Mouse (Mus musculus) olfactory bulb, adult 2 months (tissue): ENCODE measurements around the gene Hoxb5. TPM values are rescaled to one million over a fixed set of nuclear protein-coding genes. Genes with fewer than 3 reads are reported as not detected.

Experiments used
- H3K27ac ChIP-seq: fragments of 200-500 bp; 2 replicates; pipeline ENCODE4 v1.5.1; 2012; ENCODE audit warnings: low read depth, low read length; ENCODE audit not compliant: insufficient read depth
- H3K4me1 ChIP-seq: fragments of 200-500 bp; 2 replicates; pipeline ENCODE4 v1.6.1; 2012; ENCODE audit warnings: low read length; ENCODE audit not compliant: control insufficient read depth, insufficient read depth
- H3K4me3 ChIP-seq: fragments of 200-500 bp; 2 replicates; pipeline ENCODE4 v1.5.1; 2012; ENCODE audit warnings: mild to moderate bottlenecking, low read depth, low read length, moderate library complexity; ENCODE audit not compliant: insufficient read depth
- CTCF ChIP-seq: fragments of 200-500 bp; IDR thresholded peaks from 2 replicates; pipeline ENCODE4 v1.5.1; 2012; ENCODE audit warnings: low read depth, mild to moderate bottlenecking, low read length, moderate library complexity; ENCODE audit not compliant: insufficient read depth
- POLR2A ChIP-seq: fragments of 200-500 bp; IDR thresholded peaks from 2 replicates; pipeline ENCODE4 v1.6.1; 2012; ENCODE audit warnings: mild to moderate bottlenecking, low read depth, low read length, moderate library complexity; ENCODE audit not compliant: insufficient read depth
- WGBS: fragments of 180-500 bp; shearing (Covaris S2); methylation state at CpG from one replicate; pipeline ENCODE4 v1.1.7; 2018; 5-methylcytosine and 5-hydroxymethylcytosine counted together
- polyA plus RNA-seq: library from polyadenylated mRNA; stranded (reverse); fragments of >200 nt; gene quantifications from 2 replicates; pipeline ENCODE4 v1.2.4, GENCODE M21; 2012; ENCODE audit warnings: low replicate concordance; ENCODE audit not compliant: missing spikeins, insufficient read depth, insufficient read length

The Hoxb5 gene
- polyA plus RNA-seq, 1 experiment: not detected

DNA sequence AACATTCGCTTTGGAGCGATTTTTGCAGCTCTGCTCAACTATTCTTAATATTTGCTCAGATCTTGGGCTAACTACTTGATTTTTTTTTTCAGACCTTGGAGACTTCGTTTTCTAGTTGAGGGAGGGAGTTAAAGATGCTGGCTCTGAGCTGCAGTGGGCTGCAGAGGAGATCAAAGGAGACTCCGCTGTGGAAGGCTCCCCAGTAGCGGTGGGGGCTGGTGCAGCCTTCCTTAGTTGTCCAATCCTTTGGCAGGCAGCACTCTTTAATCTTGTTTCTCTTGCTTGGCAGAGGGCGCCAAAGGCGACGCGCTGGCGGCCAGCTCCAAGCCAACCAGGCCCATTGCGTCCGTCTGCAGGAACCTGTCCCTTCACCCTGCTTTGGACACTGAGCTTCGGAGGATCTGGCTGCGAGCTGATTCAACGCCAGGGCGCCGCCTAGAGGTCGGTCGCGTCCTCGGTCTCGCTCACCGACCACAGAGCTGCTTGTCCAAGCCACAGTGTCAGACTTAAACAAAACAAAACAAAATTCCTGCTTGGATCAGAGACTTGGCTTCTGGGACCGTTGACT is 41.7 kb upstream of the Hoxb5 start:
- 1% methylated on average over 24 of the region's 24 CpGs for WGBS

DNA sequence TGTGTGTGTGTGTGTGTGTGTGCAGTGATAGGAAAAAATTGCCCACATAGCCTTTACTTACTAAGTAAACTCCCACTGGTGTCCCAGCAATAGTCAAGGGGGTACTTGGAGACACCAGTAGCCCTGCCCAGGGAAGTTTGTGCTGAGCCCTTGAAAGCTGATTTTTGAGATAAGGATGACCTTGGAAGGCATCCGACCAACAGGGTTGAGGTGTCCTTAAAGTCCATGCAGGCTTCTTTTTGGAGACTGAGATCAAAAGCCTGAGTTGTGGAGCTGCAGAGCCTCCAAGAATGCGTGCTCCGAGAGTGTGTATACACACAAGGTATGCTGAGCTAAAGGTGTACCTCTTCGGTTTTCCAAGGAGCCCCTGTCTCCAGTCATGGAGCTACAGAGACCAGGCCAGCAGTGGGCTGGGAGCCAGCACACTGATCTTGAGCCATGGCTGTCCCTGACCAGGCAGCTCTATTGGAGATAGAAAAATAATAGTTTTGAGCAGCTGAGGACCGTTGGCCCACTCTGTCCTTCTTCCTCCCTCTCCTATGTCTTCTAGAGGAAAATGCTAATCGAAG is 40.8 kb upstream of the Hoxb5 start:
- WGBS: 9% methylated on average over 6 of the region's 6 CpGs
- Histone ChIP-seq H3K27ac (no peak overlapping the region), H3K4me3 (no peak overlapping the region), H3K4me1 (no peaks in the 10 kb centered on the region)
- TF ChIP-seq POLR2A (no peak), CTCF (no peak)

More for the DNA sequence above, 41.7 kb upstream of the Hoxb5 start:
- Histone ChIP-seq H3K4me1 (no peaks in the 10 kb centered on the region), H3K27ac (no peak overlapping the region), H3K4me3 (no peak overlapping the region)
- TF ChIP-seq POLR2A: no peak
- TF ChIP-seq CTCF: no peak

DNA sequence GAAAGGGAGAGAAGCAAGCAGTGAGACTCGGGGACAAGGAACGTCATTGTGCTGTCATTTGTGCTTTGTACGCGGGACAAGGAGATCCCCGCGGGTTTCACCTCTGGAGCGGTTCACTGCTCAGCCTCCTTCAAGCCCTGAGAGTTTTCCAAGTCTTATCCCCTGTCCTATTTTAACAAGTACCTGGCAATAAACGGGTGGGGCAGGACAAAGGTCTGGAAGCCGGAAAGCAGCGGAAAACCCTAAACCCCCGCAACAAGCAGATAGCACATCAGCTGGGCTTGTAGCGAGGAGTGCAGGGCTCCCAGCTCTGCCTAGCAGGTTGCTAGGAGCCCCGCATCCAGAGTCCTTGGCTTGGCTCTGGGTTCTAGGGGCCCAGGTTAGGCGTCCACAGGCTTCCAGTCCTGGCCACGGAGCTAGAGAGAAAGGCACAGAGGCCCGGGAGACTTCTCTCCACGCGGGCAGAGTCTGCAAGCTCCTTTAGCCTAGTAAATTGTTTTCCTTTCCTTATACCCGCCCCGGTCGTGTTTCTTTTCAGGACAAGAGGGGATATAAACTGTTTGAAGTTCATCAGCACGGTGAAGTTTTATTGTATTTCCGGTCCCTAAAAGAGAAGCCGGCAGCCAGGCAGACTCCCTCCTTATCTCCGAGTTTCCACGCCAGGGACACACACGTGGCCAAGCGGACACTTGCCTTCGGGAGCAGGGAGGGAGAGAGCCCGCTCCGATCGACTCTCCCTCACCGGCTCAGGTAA is 39.3 kb upstream of the Hoxb5 start:
- WGBS: 3% methylated on average over 33 of the region's 33 CpGs
- TF ChIP-seq CTCF (no peak), POLR2A (no peak)
- no peak overlapping the region for H3K4me3 ChIP-seq
- H3K27ac ChIP-seq: no peak overlapping the region
- no peaks in the 10 kb centered on the region for H3K4me1 ChIP-seq

DNA sequence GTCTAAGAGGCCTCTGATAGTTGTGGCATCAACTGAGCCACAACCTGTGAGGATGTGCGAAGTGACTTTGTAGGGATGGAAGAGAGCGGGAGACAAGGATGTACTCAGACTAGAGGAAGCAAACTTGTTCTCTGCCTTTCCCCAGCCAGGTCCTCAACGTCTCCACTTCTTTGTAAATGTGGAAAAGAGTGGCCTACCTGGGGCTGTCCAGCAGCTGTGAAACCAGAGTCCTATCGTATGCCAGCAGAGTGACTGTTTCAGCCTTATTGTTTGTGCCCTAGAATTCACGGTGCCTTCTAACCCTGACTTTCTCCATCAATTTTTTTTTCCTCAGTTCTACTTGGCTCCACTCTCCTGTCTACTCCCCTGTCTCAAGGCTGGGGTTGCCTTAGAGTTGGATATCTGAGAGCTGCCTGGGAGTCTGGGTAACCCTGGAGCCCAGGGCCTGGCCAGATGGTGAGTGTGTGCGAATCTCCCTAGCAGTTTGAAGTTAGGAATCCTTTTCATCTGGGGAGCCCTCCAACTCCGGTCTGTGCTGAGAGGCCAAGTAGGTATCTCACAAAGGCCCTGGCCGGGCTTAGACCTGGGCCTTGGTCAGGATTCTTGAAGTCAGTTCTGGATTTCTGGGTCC is 38.6 kb upstream of the Hoxb5 start:
- 7% methylated on average over 8 of the region's 8 CpGs for WGBS
- Histone ChIP-seq H3K27ac (no peak overlapping the region), H3K4me3 (no peak overlapping the region), H3K4me1 (no peaks in the 10 kb centered on the region)
- TF ChIP-seq CTCF: no peak
- no peak for TF ChIP-seq POLR2A

DNA sequence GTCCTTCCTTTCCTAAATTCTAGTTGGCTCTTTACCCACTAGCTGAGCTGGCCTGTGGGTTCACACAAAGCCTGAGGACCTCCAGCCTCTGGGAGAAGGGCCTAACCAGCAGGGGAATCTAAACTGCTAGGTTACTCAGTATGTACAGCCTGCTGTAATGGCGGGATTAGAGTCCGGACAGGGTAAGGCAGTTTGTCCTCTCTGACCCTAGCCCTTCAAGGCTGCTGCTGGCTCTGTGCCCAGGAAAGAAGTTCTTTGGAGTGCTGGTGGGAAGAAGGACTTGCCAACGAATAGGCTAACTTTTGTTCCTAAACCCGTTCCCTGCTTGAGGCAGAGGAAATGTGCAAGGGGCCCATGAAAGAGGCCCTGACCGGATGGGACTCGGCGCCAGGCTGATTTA is 37.2 kb upstream of the Hoxb5 start:
- no peak overlapping the region for H3K27ac ChIP-seq
- 3% methylated on average over 7 of the region's 7 CpGs for WGBS

DNA sequence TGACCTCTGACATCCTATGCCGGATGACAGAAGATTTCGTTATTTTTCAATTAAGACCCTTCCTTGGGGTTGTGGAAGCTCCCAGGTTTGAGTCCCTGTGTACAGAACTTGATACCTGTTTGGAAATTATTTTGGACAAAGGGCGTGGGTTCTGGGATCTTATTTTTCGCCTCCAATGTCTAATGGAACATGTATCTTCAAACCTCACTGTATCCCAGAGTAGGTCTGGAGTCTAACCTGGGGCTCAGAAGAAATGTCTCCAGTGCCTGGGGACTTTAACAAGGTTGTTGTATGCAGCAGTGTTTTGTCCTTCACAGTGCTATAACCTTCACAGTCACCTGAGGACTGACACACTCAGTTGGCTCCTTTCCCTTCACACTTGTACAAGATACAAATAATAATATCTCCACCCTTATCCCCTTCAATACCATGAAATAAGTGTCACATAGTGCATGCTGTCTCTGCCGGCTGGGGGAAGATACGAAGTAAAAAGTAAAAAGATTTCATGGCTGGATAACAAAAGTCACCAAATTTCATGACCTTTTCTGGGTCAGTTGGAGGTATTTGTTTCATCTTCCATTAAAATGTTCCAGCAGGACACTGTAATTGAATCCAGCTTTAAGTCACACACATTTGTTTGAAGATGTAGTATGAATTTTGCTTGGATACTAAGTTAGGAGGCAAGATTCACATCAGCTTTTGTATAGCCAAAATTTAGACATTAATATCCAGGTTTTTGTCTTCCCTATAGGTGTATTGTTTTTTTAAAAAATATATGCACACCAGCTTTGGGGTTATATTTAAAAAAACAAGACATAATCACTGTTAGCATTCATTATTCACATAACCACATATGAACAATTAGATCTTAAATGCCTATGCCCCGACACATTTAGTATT is 35.9 kb upstream of the Hoxb5 start:
- H3K4me3 ChIP-seq: no peak overlapping the region
- no peak for TF ChIP-seq CTCF
- no peak overlapping the region for H3K27ac ChIP-seq
- WGBS: 13% methylated on average over 7 of the region's 7 CpGs
- H3K4me1 ChIP-seq: peaks cover 1% of the 10 kb centered on the region

More for the DNA sequence above, 37.2 kb upstream of the Hoxb5 start:
- no peaks in the 10 kb centered on the region for H3K4me1 ChIP-seq
- no peak overlapping the region for H3K4me3 ChIP-seq
- TF ChIP-seq CTCF (no peak), POLR2A (no peak)

DNA sequence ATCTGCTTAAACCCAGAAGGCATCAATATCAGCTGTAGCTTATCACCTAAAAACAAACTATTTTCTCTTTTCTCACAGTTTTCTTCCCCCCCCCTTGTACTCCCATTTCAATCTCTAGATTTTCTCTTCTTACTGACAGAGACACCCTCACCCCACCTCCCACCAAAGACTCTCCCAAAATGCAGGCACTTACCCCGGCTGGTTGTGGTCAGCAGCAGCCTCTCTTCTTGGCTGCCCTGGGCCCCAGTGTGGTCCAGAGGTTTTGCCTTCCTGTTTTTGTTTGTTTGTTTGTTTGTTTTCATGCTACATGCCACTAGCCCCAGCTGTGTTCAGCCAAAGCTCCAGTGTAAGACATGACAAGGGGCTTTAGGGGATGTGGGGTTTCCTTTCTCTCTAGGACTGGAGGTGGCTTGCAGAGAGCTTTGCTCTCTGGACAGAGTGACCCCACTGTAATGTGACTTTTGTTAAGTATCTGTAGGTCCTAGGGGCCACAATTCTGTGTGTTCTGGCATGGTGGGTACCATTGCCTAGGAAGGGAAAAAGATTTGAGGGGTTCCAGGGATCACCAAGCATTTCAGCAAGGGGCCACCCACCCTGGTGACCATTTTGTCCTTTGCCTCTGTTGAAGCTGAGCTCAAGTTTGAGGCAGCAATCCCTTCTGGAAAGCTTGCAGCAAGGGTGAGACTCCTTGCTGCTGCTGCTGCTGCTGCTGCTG is 34.9 kb upstream of the Hoxb5 start:
- H3K27ac ChIP-seq: no peak overlapping the region
- WGBS: 11% methylated on average over 1 of the region's 1 CpGs
- no peak overlapping the region for H3K4me3 ChIP-seq
- TF ChIP-seq POLR2A (no peak), CTCF (no peak)
- H3K4me1 ChIP-seq: peaks cover 5% of the 10 kb centered on the region

DNA sequence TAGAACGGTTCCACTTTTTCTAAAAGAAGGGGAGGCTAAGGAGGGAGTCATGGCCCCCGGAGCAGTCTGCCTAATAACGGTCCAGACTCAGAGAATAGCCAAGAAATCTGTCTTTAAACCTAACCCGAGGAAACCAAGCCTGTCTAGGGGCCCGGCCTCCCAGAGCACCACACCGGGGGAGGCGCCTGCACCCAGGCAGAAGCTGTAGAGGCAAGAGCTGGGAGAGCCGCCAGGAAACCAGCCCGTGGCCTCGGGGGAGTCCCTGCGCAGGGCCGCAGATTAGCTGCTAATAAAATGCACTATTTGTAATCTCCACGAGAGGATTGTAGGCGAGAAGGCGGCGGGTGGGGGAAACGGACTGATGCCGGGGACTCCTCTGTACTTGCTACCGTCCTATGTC is 33.3 kb upstream of the Hoxb5 start:
- H3K27ac ChIP-seq: no peak overlapping the region
- no peak overlapping the region for H3K4me3 ChIP-seq
- 3% methylated on average over 19 of the region's 19 CpGs for WGBS
- H3K4me1 ChIP-seq: peaks cover 5% of the 10 kb centered on the region
- TF ChIP-seq POLR2A: no peak
- TF ChIP-seq CTCF: no peak
